Mouse (Mus musculus): ENCODE results near the gene Xrcc3.

GRCm38 (mm10) chr12:111798493-111798892 lies 15.2 kb downstream of the Xrcc3 start:
- no peak for TF ChIP-seq CTCF (IDR thresholded peaks at IDR 0.05; ENCODE audit: extremely low read depth, insufficient read length, insufficient replicate concordance, low read depth, low read length)
- no peak for TF ChIP-seq POLR2A (IDR thresholded peaks at IDR 0.05; ENCODE audit: low read depth, low read length)

All from small intestine, adult 2 months (tissue).